Mouse (Mus musculus): Measurements from ENCODE around the gene Syne1. TPM values are rescaled to one million over a fixed set of nuclear protein-coding genes. Genes with fewer than 3 reads are reported as not detected.

Syne1 gene
- total RNA-seq, 2 experiments from 2014 or later, result 45.2 to 55.3 TPM

GRCm38 (mm10) chr10:5447950-5448716, 103.1 kb downstream of the Syne1 start:
- intact Hi-C loops (cut with DNase I; ENCODE audit: low total_unique reads), result no loop called here
- no peak for DNase-seq

GRCm38 (mm10) chr10:5445313-5445712, 106.0 kb downstream of the Syne1 start:
- intact Hi-C loops (cut with DNase I; ENCODE audit: low total_unique reads), result no loop called here
- DNase-seq, result no peak

- DNase-seq, result no peak
- intact Hi-C loops (cut with DNase I; ENCODE audit: low total_unique reads), result no loop called here
Observed at GRCm38 (mm10) chr10:5443020-5443419, 108.3 kb downstream of the Syne1 start.

- intact Hi-C loops (cut with DNase I; ENCODE audit: low total_unique reads), result no loop called here
- DNase-seq, result no peak
Observed at GRCm38 (mm10) chr10:5439802-5440350, 111.4 kb downstream of the Syne1 start.

- no peak for DNase-seq
- intact Hi-C loops (cut with DNase I; ENCODE audit: low total_unique reads), result no loop called here
Observed at GRCm38 (mm10) chr10:5437766-5438165, 113.5 kb downstream of the Syne1 start.

GRCm38 (mm10) chr10:5423984-5424383, 127.3 kb downstream of the Syne1 start:
- intact Hi-C loops (cut with DNase I; ENCODE audit: low total_unique reads), result no loop called here
- no peak for DNase-seq

- no peak for DNase-seq
- intact Hi-C loops (cut with DNase I; ENCODE audit: low total_unique reads), result no loop called here
Observed at GRCm38 (mm10) chr10:5415730-5416129, 135.6 kb downstream of the Syne1 start.

GRCm38 (mm10) chr10:5384131-5384776, 167.0 kb downstream of the Syne1 start:
- intact Hi-C loops (cut with DNase I; ENCODE audit: low total_unique reads), result no loop called here
- no peak for DNase-seq

GRCm38 (mm10) chr10:5381536-5381935, 169.7 kb downstream of the Syne1 start:
- intact Hi-C loops (cut with DNase I; ENCODE audit: low total_unique reads), result no loop called here
- no peak for DNase-seq

- DNase-seq, result no peak
- intact Hi-C loops (cut with DNase I; ENCODE audit: low total_unique reads), result no loop called here
Observed at GRCm38 (mm10) chr10:5378969-5379368, 172.3 kb downstream of the Syne1 start.

GRCm38 (mm10) chr10:5369599-5369998, 181.7 kb downstream of the Syne1 start:
- intact Hi-C loops (cut with DNase I; ENCODE audit: low total_unique reads), result no loop called here
- DNase-seq, result no peak

GRCm38 (mm10) chr10:5368266-5368665, 183.0 kb downstream of the Syne1 start:
- intact Hi-C loops (cut with DNase I; ENCODE audit: low total_unique reads), result no loop called here
- no peak for DNase-seq

- intact Hi-C loops (cut with DNase I; ENCODE audit: low total_unique reads), result no loop called here
Observed at GRCm38 (mm10) chr10:5367465-5368011, 183.7 kb downstream of the Syne1 start.

GRCm38 (mm10) chr10:5360560-5360959, 190.7 kb downstream of the Syne1 start:
- DNase-seq, result no peak
- intact Hi-C loops (cut with DNase I; ENCODE audit: low total_unique reads), result no loop called here

More at GRCm38 (mm10) chr10:5367465-5368011, 183.7 kb downstream of the Syne1 start:
- no peak for DNase-seq

GRCm38 (mm10) chr10:5356614-5357013, 194.7 kb downstream of the Syne1 start:
- DNase-seq, result no peak
- intact Hi-C loops (cut with DNase I; ENCODE audit: low total_unique reads), result no loop called here

GRCm38 (mm10) chr10:5353390-5353789, 197.9 kb downstream of the Syne1 start:
- no peak for DNase-seq
- intact Hi-C loops (cut with DNase I; ENCODE audit: low total_unique reads), result no loop called here

GRCm38 (mm10) chr10:5346911-5347310, 204.4 kb downstream of the Syne1 start:
- intact Hi-C loops (cut with DNase I; ENCODE audit: low total_unique reads), result no loop called here
- DNase-seq, result no peak

GRCm38 (mm10) chr10:5343211-5343610, 208.1 kb downstream of the Syne1 start:
- no peak for DNase-seq
- intact Hi-C loops (cut with DNase I; ENCODE audit: low total_unique reads), result no loop called here

GRCm38 (mm10) chr10:5336394-5336793, 214.9 kb downstream of the Syne1 start:
- DNase-seq, result no peak

GRCm38 (mm10) chr10:5332801-5333200, 218.5 kb downstream of the Syne1 start:
- no peak for DNase-seq
- intact Hi-C loops (cut with DNase I; ENCODE audit: low total_unique reads), result no loop called here

More at GRCm38 (mm10) chr10:5336394-5336793, 214.9 kb downstream of the Syne1 start:
- intact Hi-C loops (cut with DNase I; ENCODE audit: low total_unique reads), result no loop called here

Measured in gastrocnemius, postnatal 14 days (tissue).